Mouse (Mus musculus) stomach, embryonic 16.5 days (tissue): ENCODE measurements at regions not wholly inside any gene's neighbourhood (a gene's known extent, or its start where the extent isn't known, plus 50 kb on each side); places are given as distances from the start of the nearest gene placed in this dataset.

Experiments
- ATAC-seq: fragments of 200-750 bp; cut with Nextera tagmentation; 2 replicates; pipeline ENCODE4 v1.8.0; 2017; ENCODE audit warnings: moderate number of reproducible peaks, moderate TSS enrichment; ENCODE audit not compliant: insufficient read depth, low FRiP score
- H3K27ac ChIP-seq: fragments of 300-500 bp; sonication (generic); 2 replicates; pipeline ENCODE4 v1.5.1; 2014; ENCODE audit warnings: low read length
- H3K27me3 ChIP-seq: fragments of 300-500 bp; sonication (generic); 2 replicates; pipeline ENCODE4 v1.6.1; 2014; ENCODE audit warnings: low read length, control low read depth, mixed read lengths; ENCODE audit not compliant: control insufficient read depth, insufficient read depth
- H3K36me3 ChIP-seq: fragments of 300-500 bp; sonication (generic); 2 replicates; pipeline ENCODE4 v1.6.1; 2014; ENCODE audit warnings: low read length; ENCODE audit not compliant: control insufficient read depth, insufficient read depth
- H3K4me1 ChIP-seq: fragments of 300-500 bp; sonication (generic); 2 replicates; pipeline ENCODE4 v1.6.1; 2014; ENCODE audit warnings: low read length, control low read depth, mixed read lengths; ENCODE audit not compliant: control insufficient read depth, insufficient read depth
- H3K4me2 ChIP-seq: fragments of 300-500 bp; sonication (generic); 2 replicates; pipeline ENCODE4 v1.6.1; 2014; ENCODE audit warnings: low read depth, low read length, mixed read lengths
- H3K4me3 ChIP-seq: fragments of 300-500 bp; sonication (generic); replicated peaks from 2 replicates; pipeline ENCODE4 v1.5.1; 2014; ENCODE audit warnings: mild to moderate bottlenecking, low read length
- H3K9ac ChIP-seq: fragments of 300-500 bp; sonication (generic); 2 replicates; pipeline ENCODE4 v1.6.1; 2014; ENCODE audit warnings: low read length
- H3K9me3 ChIP-seq: fragments of 300-500 bp; sonication (generic); replicated peaks from 2 replicates; pipeline ENCODE4 v1.6.1; 2016; ENCODE audit warnings: low read length, control low read depth; ENCODE audit not compliant: control insufficient read depth
- WGBS: fragments of 180-500 bp; shearing (Covaris S2); extraction: QIAGEN DNeasy Blood & Tissue Kit; methylation state at CpG from one replicate; pipeline ENCODE4 v1.1.7; 2014; 5-methylcytosine and 5-hydroxymethylcytosine counted together

- 61% methylated on average over 2 of the region's 2 CpGs for WGBS
- H3K27ac ChIP-seq = no peak overlapping the region
- no peak overlapping the region for H3K9ac ChIP-seq
- ATAC-seq = no peak
- H3K4me1 ChIP-seq = no peaks in the 10 kb centered on the region
- H3K36me3 ChIP-seq = no peaks in the 10 kb centered on the region
- H3K9me3 ChIP-seq = no peaks in the 10 kb centered on the region
- H3K4me2 ChIP-seq = no peak overlapping the region
- no peaks in the 10 kb centered on the region for H3K27me3 ChIP-seq
- no peak overlapping the region for H3K4me3 ChIP-seq
Observed at GRCm38 (mm10) chr15:56346111-56346510, 1131.3 kb downstream of the Slc22a22 start.

DNA sequence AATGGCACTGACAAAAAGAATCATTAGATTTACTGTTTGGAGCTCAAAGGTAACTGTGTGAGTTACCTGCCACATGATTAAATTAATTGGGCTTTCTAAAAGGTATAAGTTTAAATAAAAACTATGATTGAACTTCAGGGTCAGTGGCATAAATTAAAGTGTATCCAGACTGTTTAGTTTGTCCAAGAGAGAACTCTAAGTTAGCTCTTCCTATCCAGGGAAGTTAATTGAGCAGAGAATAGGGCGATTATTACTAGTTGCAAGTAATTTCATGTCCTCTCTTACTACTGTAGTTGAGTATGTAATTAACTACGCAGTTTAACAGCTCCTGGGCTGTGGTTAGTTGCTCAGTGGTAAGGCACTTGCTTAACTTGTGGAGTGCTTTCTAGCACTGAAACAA lies 1132.5 kb downstream of the Slc22a22 start:
- Histone ChIP-seq H3K9ac (no peak overlapping the region), H3K4me1 (no peaks in the 10 kb centered on the region), H3K9me3 (no peaks in the 10 kb centered on the region), H3K27me3 (no peaks in the 10 kb centered on the region), H3K27ac (no peak overlapping the region), H3K36me3 (no peaks in the 10 kb centered on the region), H3K4me2 (no peak overlapping the region), H3K4me3 (no peak overlapping the region)
- whole genome bisulfite sequencing = 80% methylated on average over 2 of the region's 2 CpGs
- ATAC-seq = no peak

GRCm38 (mm10) chr15:56344304-56344932 lies 1133.0 kb downstream of the Slc22a22 start:
- WGBS = 55% methylated on average over 4 of the region's 4 CpGs
- Histone ChIP-seq H3K36me3 (no peaks in the 10 kb centered on the region), H3K27ac (no peak overlapping the region), H3K4me2 (no peak overlapping the region), H3K9me3 (no peaks in the 10 kb centered on the region), H3K4me1 (no peaks in the 10 kb centered on the region), H3K27me3 (no peaks in the 10 kb centered on the region), H3K4me3 (no peak overlapping the region), H3K9ac (no peak overlapping the region)
- peak; percentile 53; the same call in 1 of the 2 replicates for ATAC-seq

DNA sequence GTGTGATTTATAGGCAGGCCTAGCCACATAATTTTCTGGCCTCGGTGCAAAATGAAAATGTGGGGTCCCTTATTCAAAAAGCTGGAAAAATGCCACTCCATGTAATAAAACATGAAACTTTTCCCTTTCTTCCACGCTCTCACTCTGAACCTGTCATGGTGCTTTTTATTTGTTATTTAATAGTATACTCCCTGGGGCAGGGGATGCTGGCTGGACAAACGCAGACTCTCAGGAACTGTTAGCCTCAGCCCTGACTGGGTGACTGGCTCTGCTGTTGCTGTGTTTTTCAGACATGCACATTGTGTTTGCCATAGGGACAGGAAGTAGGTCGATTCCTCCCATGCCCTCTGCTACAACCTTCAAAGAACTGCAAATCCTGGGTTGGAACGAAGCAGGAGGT lies 1139.5 kb downstream of the Slc22a22 start:
- Histone ChIP-seq H3K4me1 (no peaks in the 10 kb centered on the region), H3K27ac (no peak overlapping the region), H3K36me3 (no peaks in the 10 kb centered on the region), H3K4me3 (no peak overlapping the region), H3K9ac (no peak overlapping the region), H3K9me3 (no peaks in the 10 kb centered on the region), H3K27me3 (no peaks in the 10 kb centered on the region), H3K4me2 (no peak overlapping the region)
- WGBS = 39% methylated on average over 5 of the region's 5 CpGs
- ATAC-seq = no peak

DNA sequence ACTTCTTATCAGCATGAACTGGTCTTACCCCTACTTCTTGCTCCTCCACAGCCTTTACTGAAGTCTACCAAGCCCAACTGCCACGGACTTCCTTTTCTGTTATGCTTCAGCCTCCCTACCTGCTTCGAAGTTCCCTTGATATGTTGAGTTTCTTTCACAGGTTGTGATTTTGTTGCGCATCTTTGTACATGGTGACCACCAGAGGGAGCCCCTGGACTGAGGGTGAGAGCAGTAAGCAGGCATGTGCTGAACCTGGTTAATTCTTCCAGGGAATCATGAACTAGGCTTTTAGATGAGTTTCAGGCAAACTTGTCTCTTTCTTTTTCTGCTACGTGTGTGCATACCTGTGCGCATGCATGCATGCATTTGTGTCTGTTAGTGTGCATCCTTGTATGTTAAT lies 1141.0 kb downstream of the Slc22a22 start:
- WGBS = 39% methylated on average over 5 of the region's 5 CpGs
- H3K4me3 ChIP-seq = no peak overlapping the region
- H3K4me2 ChIP-seq = no peak overlapping the region
- H3K9me3 ChIP-seq = no peaks in the 10 kb centered on the region
- no peak overlapping the region for H3K27ac ChIP-seq
- no peaks in the 10 kb centered on the region for H3K36me3 ChIP-seq
- no peak for ATAC-seq
- H3K4me1 ChIP-seq = no peaks in the 10 kb centered on the region
- H3K9ac ChIP-seq = no peak overlapping the region
- H3K27me3 ChIP-seq = no peaks in the 10 kb centered on the region

DNA sequence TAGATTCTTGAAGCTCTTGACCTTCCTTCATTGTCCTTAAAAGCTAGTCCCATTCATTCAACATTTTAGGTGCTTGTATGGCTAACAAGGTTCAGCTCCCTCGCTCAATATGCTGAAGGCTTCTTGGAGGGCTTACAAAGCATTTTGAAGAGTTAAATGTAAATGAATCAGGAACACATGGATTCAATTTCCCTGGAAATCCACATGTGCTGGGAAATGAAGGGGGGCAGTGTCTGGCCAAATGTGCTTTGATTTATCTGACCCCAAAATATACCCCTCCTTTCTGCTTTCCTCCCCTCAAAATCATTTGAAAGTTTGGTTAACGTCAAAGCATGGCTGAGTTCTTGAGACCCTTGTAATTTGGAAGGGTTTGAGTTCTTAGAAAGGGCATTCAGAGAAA lies 1142.4 kb downstream of the Slc22a22 start:
- Histone ChIP-seq H3K36me3 (no peaks in the 10 kb centered on the region), H3K9me3 (no peaks in the 10 kb centered on the region), H3K4me1 (no peaks in the 10 kb centered on the region), H3K4me3 (no peak overlapping the region), H3K4me2 (no peak overlapping the region), H3K9ac (no peak overlapping the region), H3K27me3 (no peaks in the 10 kb centered on the region), H3K27ac (no peak overlapping the region)
- ATAC-seq = no peak
- WGBS = 65% methylated on average over 2 of the region's 2 CpGs

DNA sequence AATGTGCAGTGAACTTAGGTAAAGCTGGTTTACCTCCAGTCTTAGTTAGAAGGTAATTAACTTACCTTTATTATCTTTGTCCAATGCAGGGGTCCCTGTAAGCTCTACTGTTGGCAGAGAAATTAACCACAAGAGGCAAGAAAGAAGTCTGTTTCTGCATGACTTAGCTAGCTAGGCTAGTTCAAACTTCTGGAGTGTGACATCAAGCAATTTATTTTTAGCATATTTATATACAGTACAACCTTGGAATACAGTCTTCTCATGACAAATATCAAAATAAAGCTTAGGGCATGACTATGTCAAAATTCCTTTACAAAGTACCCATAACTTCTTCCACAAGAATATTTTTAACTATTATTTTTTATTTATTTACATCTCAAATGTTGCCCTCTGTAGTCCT lies 1156.9 kb downstream of the Slc22a22 start:
- Histone ChIP-seq H3K4me3 (no peak overlapping the region), H3K4me2 (no peak overlapping the region), H3K4me1 (no peaks in the 10 kb centered on the region), H3K27me3 (no peaks in the 10 kb centered on the region), H3K9ac (no peak overlapping the region), H3K9me3 (no peaks in the 10 kb centered on the region), H3K36me3 (no peaks in the 10 kb centered on the region), H3K27ac (no peak overlapping the region)
- ATAC-seq = no peak

DNA sequence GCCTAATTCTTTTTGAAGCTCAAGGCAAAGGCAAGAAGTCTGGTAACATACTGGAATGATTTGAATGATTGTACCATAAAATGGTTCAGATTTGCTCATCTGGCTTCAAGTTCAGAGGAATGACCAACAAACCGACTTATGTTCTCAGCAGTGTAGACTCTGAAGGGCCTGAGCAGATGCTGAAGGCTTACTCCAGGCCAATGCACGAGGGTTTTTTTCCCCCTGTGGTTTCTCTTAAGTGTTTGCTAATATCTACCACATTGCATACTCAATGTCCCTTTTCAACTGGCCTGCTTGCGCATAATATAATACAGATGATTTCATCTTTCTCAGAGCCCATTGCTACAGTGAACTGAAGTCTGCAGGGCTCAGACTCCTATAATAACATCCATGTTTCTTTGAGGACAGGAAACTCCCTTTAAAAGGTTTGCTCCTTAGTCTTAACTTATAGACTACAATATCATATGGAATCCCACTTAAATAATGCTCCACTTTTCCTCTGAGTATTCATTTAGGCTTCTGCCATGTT lies 1182.5 kb downstream of the Slc22a22 start:
- no peak overlapping the region for H3K4me3 ChIP-seq
- H3K36me3 ChIP-seq = no peaks in the 10 kb centered on the region
- H3K9ac ChIP-seq = no peak overlapping the region
- no peaks in the 10 kb centered on the region for H3K27me3 ChIP-seq
- 71% methylated on average over 3 of the region's 3 CpGs for WGBS
- no peaks in the 10 kb centered on the region for H3K4me1 ChIP-seq
- no peak overlapping the region for H3K4me2 ChIP-seq
- H3K27ac ChIP-seq = no peak overlapping the region
- no peaks in the 10 kb centered on the region for H3K9me3 ChIP-seq
- no peak for ATAC-seq

DNA sequence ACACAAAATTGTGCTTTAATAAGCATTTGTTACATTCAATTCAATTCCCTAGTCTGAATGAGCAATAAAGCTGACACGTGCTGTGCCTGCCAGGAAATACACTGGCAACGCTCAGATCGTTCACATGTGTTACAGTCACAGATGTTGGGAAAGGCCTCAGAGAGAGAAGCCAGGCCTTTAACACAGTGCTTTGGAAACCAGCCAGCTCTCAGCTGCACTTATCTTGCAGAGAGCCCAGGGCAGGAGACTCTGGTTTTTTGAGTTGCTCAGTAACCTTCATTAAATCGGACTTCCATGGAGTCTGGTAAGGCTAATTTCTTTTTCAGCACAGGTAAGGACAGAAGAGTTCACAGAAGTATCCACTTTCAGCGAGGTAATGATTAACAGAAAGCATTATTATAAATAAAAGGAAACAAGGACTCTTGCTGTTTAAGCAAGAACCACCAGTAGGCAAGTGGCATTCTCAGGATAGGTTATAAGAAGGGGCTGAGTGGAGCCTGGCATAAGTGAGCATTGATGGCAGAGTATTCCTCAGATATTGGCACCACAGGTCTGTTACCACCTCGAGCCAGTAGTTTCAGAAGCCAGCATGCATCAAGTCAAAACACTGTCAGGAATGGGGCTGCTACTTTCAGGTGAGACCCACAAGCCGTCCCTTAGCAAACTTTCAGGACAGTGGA lies 1198.7 kb downstream of the Slc22a22 start:
- H3K27me3 ChIP-seq = no peaks in the 10 kb centered on the region
- 25% methylated on average over 7 of the region's 7 CpGs for WGBS
- peaks cover 4% of the 10 kb centered on the region; the same call in 1 of the 2 replicates for H3K4me1 ChIP-seq
- H3K36me3 ChIP-seq = no peaks in the 10 kb centered on the region
- no peak overlapping the region for H3K27ac ChIP-seq
- H3K9me3 ChIP-seq = no peaks in the 10 kb centered on the region
- no peak overlapping the region for H3K9ac ChIP-seq
- H3K4me2 ChIP-seq = no peak overlapping the region
- ATAC-seq = peak; percentile 88; the same call in 1 of the 2 replicates
- no peak overlapping the region for H3K4me3 ChIP-seq
